23 mouse cellular contexts compared by ENCODE assay signal in the genomic region with DNA sequence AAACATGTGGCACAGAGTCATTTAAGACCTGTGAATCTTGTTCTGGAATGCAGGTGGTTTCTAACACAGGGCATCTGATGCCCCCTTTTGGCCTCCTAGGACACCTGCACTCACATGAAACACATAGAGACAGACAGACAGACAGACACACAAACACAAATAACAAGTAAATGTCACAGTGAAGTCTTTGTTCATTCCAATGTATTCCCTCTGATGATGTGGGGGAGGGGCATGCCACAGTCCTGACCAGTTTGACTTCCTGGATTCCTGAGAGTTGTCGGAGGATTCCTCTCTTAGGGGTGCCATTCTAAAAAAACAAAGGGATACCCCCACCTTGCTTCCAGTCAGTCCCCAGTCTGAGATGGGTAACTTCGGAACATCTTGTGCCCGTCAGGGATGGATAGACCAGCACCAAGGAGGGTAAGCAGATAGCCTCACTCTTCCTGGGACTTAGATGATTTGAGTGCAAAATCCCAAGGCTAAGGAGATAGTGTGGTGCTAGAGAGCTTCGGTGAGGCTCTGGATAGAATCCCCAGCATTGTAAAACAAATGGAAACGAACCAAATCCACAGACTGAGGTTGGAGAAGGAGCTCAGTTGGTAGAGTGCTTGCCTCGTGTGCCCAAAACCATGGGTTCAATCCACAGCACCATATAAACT.
DNase-seq lines count a peak whose midpoint lies in the region; ATAC-seq and TF ChIP-seq lines count a peak whose summit lies in the region.
"Had no signal": no experiment of that assay in that cellular context is flagged by ENCODE, and none has a peak within 500 bp of the region (broad histone marks: within the 10 kb centered on the region; RNA-seq: fewer than 3 reads in every experiment).

No protein-coding gene starts in this region.

- H3K4me2 ChIP-seq in kidney, postnatal 0 days (ENCODE audit: low read length) = no peak overlapping the region
- no peak overlapping the region for H3K4me2 ChIP-seq in hindbrain, embryonic 16.5 days (ENCODE audit: low read length)
- H3K4me2 ChIP-seq: heart, embryonic 15.5 days; hindbrain, embryonic 14.5 days; limb, embryonic 13.5 days; liver, embryonic 13.5 days; midbrain, embryonic 15.5 days; neural tube, embryonic 13.5 days had no signal

- no peak for ATAC-seq in kidney, postnatal 0 days (replicated peaks; ENCODE audit: low FRiP score, low read depth)
- ATAC-seq in Patski = no peak
- no peak for ATAC-seq in hindbrain, embryonic 16.5 days
- ATAC-seq: midbrain, embryonic 15.5 days had no signal

- 93% methylated on average over 6 of the region's 6 CpGs for WGBS in kidney, postnatal 0 days
- 93% methylated on average over 6 of the region's 6 CpGs for WGBS in hindbrain, embryonic 16.5 days

- CTCF ChIA-PET in Patski (lab: Charles Lee) = interaction anchor here (1.3 to 1.5 kb wide), 2 partner anchors 126 to 162 kb away, joined by 3 to 4 read pairs; no protein-coding TSS in a partner anchor

- no peak overlapping the region for H3K4me3 ChIP-seq in kidney, postnatal 0 days (replicated peaks; ENCODE audit: low read depth, low read length)
- H3K4me3 ChIP-seq in E14TG2a.4 (replicated peaks; ENCODE audit: low read length) = peak overlapping the region; percentile 78
- no peak overlapping the region for H3K4me3 ChIP-seq in layer of hippocampus, adult 2 months
- no peak overlapping the region for H3K4me3 ChIP-seq in hindbrain, embryonic 16.5 days (ENCODE audit: low read length)
- H3K4me3 ChIP-seq: heart, embryonic 15.5 days; limb, embryonic 13.5 days; liver, embryonic 13.5 days; megakaryocyte, embryonic 14.5 days; midbrain, embryonic 15.5 days; myocyte; neural tube, embryonic 13.5 days had no signal

- in situ Hi-C loops in Patski (cut with MboI; ENCODE audit: low pct_unique_long_range_greater_than_20kb) = loop anchor here (5.0 to 10.0 kb wide), 3 partner anchors 35 to 648 kb away; partner anchors contain the start of genes Rgs16 and Rnasel

- no peak overlapping the region for H3K9ac ChIP-seq in kidney, postnatal 0 days (ENCODE audit: low read depth, low read length)
- no peak overlapping the region for H3K9ac ChIP-seq in hindbrain, embryonic 16.5 days (ENCODE audit: low read depth, low read length)
- H3K9ac ChIP-seq: heart, embryonic 15.5 days; hindbrain, embryonic 14.5 days; limb, embryonic 13.5 days; liver, embryonic 13.5 days; midbrain, embryonic 15.5 days; neural tube, embryonic 13.5 days had no signal

- H3K27ac ChIP-seq in kidney, postnatal 0 days = peak overlapping the region; percentile 62
- H3K27ac ChIP-seq in layer of hippocampus, adult 2 months = no peak overlapping the region
- no peak overlapping the region for H3K27ac ChIP-seq in hindbrain, embryonic 16.5 days (ENCODE audit: low read depth, low read length)
- H3K27ac ChIP-seq: heart, embryonic 15.5 days; hindbrain, embryonic 14.5 days; limb, embryonic 13.5 days; liver, embryonic 13.5 days; midbrain, embryonic 15.5 days; neural tube, embryonic 13.5 days had no signal

- H3K4me1 ChIP-seq in kidney, postnatal 0 days (replicated peaks; ENCODE audit: insufficient read depth, low read length) = peaks cover under 1% of the 10 kb centered on the region; the same call in 1 of the 2 replicates
- H3K4me1 ChIP-seq in E14TG2a.4 (replicated peaks; ENCODE audit: low read depth, low read length) = peaks cover 90% of the 10 kb centered on the region
- no peaks in the 10 kb centered on the region for H3K4me1 ChIP-seq in hindbrain, embryonic 16.5 days (ENCODE audit: control insufficient read depth, insufficient read depth, low read depth, low read length)
- H3K4me1 ChIP-seq: midbrain, embryonic 15.5 days had no signal

- TF ChIP-seq CTCF in kidney, postnatal 0 days (IDR thresholded peaks at IDR 0.05; ENCODE audit: low read depth) = no peak
- TF ChIP-seq CTCF in E14TG2a.4 (conservative IDR thresholded peaks at IDR 0.05; ENCODE audit: low read length) = peak; percentile 32
- peak; percentile 35 for TF ChIP-seq CTCF in Patski (IDR thresholded peaks at IDR 0.05)
- TF ChIP-seq CTCF in layer of hippocampus, adult 2 months (conservative IDR thresholded peaks at IDR 0.05) = no peak

- POLR2A ChIA-PET in Patski (lab: Charles Lee) = no interaction called here

- no peaks in the 10 kb centered on the region for H3K36me3 ChIP-seq in kidney, postnatal 0 days (ENCODE audit: insufficient read depth, low read length)
- peaks cover 5% of the 10 kb centered on the region for H3K36me3 ChIP-seq in E14TG2a.4 (ENCODE audit: insufficient read depth, low read length)
- no peaks in the 10 kb centered on the region for H3K36me3 ChIP-seq in hindbrain, embryonic 16.5 days (ENCODE audit: control insufficient read depth, insufficient read depth, low read length)
- H3K36me3 ChIP-seq: heart, embryonic 15.5 days; limb, embryonic 13.5 days; liver, embryonic 13.5 days had no signal

- H3K9me3 ChIP-seq in kidney, postnatal 0 days (replicated peaks; ENCODE audit: low read length) = no peaks in the 10 kb centered on the region
- H3K9me3 ChIP-seq in E14TG2a.4 (ENCODE audit: low read length) = no peaks in the 10 kb centered on the region
- no peaks in the 10 kb centered on the region for H3K9me3 ChIP-seq in hindbrain, embryonic 16.5 days (ENCODE audit: control insufficient read depth, low read length)
- H3K9me3 ChIP-seq: heart, embryonic 15.5 days; limb, embryonic 13.5 days; liver, embryonic 13.5 days; megakaryocyte, embryonic 14.5 days; midbrain, embryonic 15.5 days; neural tube, embryonic 13.5 days had no signal

- H3K27me3 ChIP-seq in kidney, postnatal 0 days (ENCODE audit: insufficient read depth, low read length) = no peaks in the 10 kb centered on the region
- no peaks in the 10 kb centered on the region for H3K27me3 ChIP-seq in E14TG2a.4 (ENCODE audit: insufficient read depth, low read length)
- H3K27me3 ChIP-seq in Patski = no peaks in the 10 kb centered on the region
- H3K27me3 ChIP-seq in hindbrain, embryonic 16.5 days (replicated peaks; ENCODE audit: control insufficient read depth, insufficient read depth, low read length) = 0 out of 2 replicates have a peak, but pooled peaks cover 3% of the 10 kb centered on the region
- H3K27me3 ChIP-seq: heart, embryonic 15.5 days; limb, embryonic 13.5 days; neural tube, embryonic 13.5 days had no signal

- peak; percentile 65 for DNase-seq in heart, adult 11 months
- DNase-seq in heart, postnatal 4 days = no peak
- DNase-seq in kidney, postnatal 0 days (ENCODE audit: low spot score) = no peak
- no peak for DNase-seq in kidney, postnatal 10 days
- no peak for DNase-seq in Patski (ENCODE audit: low read depth, low spot score)
- no peak for DNase-seq in layer of hippocampus, adult 2 months (ENCODE audit: low spot score in 2 of 2)
- DNase-seq: cerebellum, adult 11 months; cerebellum, postnatal 10 days; gastrocnemius, postnatal 25 days; heart, postnatal 36 days; liver, embryonic 13.5 days; right cerebral cortex, adult 18-20 months; right cerebral cortex, postnatal 4 days; thymus, postnatal 14 days had no signal

Comparison
In these comparisons a context has a peak if more than half of its experiments do, and no peak if none do; other contexts are left out.
1. CTCF ChIP-seq: peak in E14TG2a.4 (single experiment) and Patski (single experiment); none in kidney, postnatal 0 days (single experiment) and layer of hippocampus, adult 2 months (single experiment).